Mouse (Mus musculus) erythroblast, adult 5-6 weeks (primary cell): Measurements from ENCODE around the gene Kctd11. TPM values are rescaled to one million over a fixed set of nuclear protein-coding genes. Genes with fewer than 3 reads are reported as not detected.
"Not testable (repeated sequence)": the region's sequence is repeated elsewhere in the genome, so short reads cannot be mapped to it uniquely, and the experiment has no call there.

Experiments
- ATAC-seq: replicated peaks from 2 replicates; pipeline ENCODE4 v1.8.0; 2016; ENCODE audit warnings: moderate number of reproducible peaks, mild to moderate bottlenecking, moderate TSS enrichment, inconsistent platforms; ENCODE audit not compliant: poor library complexity, low FRiP score, severe bottlenecking
- total RNA-seq, 2 experiments: library from RNA; stranded (forward) in 1 of 2; stranded (reverse) in 1 of 2; fragments of 150-400 nt in 1 of 2; fragments of 200-764, 138-1000 nt in 1 of 2; gene quantifications; 2 replicates each; pipeline versions ENCODE4 v1.2.3 to v1.2.4; 2015 to 2017; ENCODE audit warnings: low replicate concordance in 2 of 2

Gene Kctd11
- total RNA-seq, 2 experiments from 2014 or later, result 0.77 to 1.3 TPM

GRCm38 (mm10) chr11:69884240-69884639 lies 3.0 kb upstream of the Kctd11 start:
- ATAC-seq, result no peak

GRCm38 (mm10) chr11:69883527-69884151 lies 2.4 kb upstream of the Kctd11 start:
- ATAC-seq, result no peak

- no peak for ATAC-seq
Observed at GRCm38 (mm10) chr11:69883066-69883465, 1.9 kb upstream of the Kctd11 start.

- no peak for ATAC-seq
Observed at GRCm38 (mm10) chr11:69881787-69882670, 823 bp upstream of the Kctd11 start.

DNA sequence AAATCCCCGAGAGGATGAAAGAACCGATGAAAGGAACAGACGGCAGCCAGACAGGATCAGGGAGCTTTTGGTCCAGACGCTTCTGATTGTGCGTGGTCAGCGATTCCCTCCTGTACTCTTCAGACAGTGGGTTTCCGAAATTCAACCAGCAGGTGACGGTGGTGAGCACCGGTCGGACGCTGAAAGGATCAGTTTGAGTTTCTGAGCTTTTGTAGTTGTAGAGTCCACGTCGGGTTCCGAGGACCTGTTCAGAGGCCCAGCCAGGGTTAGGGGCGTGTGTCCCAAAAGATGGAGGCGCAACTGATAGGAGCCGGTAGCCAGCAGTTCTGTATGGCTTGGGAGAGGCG lies 727 bp downstream of the Kctd11 start:
- ATAC-seq, result peak; percentile 60

GRCm38 (mm10) chr11:69879711-69880110 lies 1.5 kb downstream of the Kctd11 start:
- ATAC-seq, result no peak

DNA sequence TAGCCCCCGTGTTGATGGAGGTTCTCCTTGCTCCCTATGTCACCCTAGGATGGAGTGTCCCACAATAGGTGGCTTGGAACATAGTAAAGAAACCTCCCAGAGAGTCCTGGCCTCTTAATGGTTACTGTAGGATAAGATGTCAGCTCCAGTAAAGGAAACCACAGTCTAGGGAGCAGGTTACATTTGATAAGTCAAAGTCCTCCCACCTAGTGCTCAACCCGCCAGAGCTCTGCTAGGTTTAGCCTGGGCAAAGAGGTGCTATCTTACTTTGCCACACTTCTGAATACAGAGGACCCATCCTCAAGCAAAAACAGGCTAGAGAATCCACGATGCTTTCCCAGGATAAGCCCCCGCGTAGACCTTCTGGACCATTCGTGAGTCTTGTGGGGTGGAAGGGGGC lies 2.3 kb downstream of the Kctd11 start:
- ATAC-seq, result no peak

DNA sequence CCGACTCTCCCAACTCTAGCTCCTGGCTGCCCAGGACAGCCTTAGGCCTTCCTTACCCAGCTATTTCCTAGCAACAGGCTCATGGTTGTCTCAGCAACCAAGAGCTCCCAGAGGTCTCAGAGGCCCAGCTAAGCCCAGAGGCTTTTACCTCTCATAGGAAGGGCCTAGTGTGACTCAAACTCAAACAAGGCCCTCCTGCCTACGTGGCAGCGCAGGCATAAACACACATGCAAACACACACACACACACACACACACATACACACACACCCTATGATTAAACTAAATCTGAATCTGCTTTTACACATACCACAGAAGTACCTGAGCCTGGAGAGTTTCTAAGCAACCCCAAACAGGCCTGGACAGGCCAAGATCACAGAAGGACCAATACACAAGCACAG lies 2.8 kb downstream of the Kctd11 start:
- ATAC-seq, result no peak

DNA sequence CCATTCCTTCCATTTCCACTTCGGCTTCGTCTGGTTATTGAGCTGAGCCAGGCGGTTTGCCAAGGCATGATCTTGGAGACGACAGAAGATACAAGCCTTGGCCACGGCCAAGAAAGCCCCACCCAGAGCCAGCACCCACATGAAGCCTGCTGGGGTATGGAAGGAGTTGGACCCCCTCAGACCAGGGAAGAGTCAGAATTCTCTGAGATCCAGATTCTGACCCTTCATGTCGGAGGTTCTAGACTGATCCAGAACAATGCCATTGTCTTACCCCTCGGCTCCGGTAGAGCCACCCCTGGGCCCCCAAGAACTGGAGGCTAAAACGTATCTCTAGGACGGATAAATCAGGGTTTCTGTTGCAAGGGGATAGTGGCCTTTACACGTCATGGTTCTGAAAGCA lies 3.3 kb downstream of the Kctd11 start, which contains the start of gene Tmem95:
TSS of gene Tmem95 (minus strand) at position 141 of the 400 bp plus-strand sequence.
- no peak for ATAC-seq

- peak; percentile 73 for ATAC-seq
Observed at GRCm38 (mm10) chr11:69876867-69877266, 4.3 kb downstream of the Kctd11 start.

DNA sequence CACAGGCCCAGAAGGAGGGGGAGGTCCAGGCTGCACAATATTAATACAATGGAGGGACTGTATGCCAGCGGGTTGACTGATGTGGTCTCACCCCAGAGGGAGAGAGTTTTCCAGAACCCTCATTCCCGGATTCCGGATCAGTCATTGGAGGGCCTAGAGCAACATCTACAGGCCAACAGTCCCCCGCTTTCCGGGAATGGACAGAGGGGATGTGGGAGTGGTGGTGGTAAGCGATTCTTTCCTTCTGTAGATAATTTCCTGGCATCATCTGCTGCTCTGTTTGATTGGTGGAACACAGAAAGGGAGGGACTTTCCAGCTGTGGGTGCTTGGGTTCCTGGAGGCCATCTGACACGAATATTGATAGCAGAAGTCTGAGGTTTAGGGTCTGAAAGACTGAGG lies 5.0 kb downstream of the Kctd11 start:
- no peak for ATAC-seq

DNA sequence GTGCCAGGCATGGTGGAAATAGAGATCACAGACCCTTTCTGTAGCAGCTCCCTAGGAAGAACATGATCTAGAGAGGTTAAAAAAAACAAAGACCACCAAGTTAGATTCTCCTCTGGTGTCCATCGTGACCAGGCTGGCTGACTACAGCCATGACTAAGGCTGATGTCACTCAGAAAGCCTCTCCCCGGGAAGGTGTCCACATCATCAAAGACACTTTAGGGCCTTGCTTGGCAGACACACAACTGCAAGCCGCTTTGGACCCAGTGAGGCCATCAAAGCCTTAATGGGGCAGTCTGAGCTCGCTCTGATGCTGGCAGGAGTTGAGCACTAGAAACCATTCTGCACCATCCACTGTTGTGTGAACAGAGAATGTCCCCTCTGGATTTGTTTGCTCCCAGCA lies 8.8 kb downstream of the Kctd11 start:
- no peak for ATAC-seq

- no peak for ATAC-seq
Observed at GRCm38 (mm10) chr11:69871822-69872221, 9.4 kb downstream of the Kctd11 start.

- no peak for ATAC-seq
Observed at GRCm38 (mm10) chr11:69870289-69871069, 10.7 kb downstream of the Kctd11 start.

- ATAC-seq, result no peak
Observed at GRCm38 (mm10) chr11:69867335-69867734, 13.9 kb downstream of the Kctd11 start.

DNA sequence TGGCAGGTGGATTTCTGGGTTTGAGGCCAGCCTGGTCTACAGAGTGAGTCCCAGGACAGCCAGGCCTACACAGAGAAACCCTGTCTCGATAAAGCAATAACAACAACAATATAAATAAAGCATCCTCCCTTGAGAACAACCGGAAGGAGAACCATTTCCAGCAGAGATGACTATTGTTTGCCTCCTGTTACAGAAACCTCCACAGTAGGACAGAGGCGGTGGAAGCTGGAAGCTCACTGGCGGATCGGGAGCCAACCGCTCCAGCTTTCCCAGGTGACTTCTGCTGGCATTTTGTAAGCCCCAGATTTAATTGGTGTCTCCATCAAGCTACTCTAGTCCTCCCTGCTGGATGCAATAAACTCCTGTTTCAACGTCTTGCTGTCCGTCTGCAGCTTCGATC lies 15.6 kb downstream of the Kctd11 start:
- no peak for ATAC-seq

DNA sequence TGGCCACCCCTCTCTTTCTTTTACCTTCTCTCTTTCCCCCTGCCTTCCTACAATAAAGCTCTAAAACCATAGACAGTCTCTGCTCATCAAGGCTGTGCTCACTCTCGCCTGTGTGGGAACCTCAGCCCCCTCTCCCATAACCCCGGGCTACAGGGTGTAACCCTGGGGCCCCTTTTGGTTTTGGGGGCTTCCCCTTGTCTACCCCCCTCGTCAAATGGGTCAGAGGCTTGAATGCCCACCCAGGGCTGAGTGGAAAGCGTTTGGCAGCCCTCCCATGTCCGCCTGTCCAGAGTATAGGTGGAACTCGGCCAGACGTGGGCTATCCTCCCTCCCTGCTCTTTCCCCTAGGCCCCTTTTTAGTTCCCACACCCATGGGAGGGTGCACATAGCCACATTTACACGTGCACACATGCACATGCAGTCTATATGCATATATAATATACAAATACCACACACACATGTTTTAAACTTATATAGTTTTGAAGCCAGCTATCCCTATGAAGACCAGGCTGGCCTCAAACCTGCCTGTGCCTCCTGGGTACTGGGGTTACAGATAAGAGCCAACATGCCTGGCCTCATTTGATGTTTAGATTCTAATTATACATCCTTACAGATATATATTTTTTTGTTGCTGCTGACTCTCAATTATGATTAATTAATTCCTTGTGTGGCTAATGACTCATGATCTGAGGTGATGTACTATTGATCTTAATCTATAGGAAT lies 16.9 kb downstream of the Kctd11 start:
- ATAC-seq, result peak; percentile 54; the same call in 1 of the 2 replicates

DNA sequence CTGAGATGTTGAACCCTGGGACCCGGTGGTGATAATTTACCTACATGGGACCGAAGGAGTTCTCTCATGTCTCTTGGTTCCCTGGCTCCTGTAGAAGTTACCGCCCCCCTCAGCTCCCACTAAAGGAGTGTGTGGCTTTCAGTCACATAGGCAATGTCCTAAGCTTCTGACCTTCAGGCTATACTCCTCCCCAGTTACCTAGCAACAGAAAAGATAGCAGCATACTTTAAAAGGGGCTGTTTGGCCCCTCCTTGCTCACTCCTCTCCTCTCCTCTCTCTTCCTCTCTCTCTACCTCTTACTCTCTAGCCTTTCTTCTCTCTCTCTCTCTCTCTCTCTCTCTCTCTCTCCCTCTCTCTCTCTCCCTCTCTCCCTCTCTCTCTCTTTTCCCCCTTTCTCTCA lies 17.5 kb downstream of the Kctd11 start:
- ATAC-seq, result not testable (repeated sequence)

DNA sequence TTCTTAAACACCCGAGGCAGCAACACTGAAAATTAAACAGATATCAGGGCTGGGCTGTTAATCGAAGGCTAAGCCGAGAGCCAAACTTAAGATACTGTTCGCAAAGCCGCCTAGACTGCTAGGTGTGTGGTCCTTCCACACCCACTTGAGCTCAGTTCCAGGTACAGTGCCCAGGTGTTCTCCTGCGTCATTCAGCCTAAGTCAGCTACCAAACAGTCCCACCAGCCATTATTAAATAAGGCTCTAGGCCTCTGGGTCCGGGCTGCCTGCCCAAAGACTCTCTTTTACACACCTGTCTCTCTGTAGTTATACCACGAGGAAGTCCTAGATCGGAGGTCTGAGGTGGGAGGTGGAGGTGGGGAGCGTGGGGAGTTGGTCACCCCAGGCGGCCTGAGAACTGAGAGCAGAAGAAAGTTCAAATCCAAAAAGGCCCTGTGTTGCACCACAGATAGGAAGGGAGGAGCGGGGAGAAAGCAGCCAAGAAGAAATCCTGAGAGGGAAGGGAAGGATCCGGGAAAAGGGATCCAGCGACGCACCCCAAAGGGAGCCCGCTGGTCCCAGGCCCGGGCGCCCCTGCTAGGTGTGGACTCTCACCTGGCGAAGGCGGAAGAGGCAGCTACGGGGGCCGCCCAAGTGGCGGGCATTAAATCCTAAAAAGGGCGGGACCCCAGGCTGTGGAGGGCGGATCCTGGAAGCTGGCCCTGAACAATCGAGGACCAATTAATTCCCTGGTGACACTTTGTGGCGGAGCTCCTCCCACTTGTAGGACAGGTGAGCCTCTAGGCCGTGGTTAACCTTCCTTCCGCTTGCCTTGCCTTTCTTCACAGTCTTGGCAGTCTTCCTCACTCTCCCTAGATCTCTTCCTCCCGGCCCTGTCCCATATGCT lies 22.9 kb downstream of the Kctd11 start, which contains the start of gene Tnk1:
TSS of gene Tnk1 (minus strand) at position 618 of the 886 bp plus-strand sequence.
- no peak for ATAC-seq
